Mouse (Mus musculus) spleen, postnatal 14 days (tissue): Measurements from ENCODE around the gene Hist1h2ac.
"Not testable (repeated sequence)": the region's sequence is repeated elsewhere in the genome, so short reads cannot be mapped to it uniquely, and the experiment has no call there.

Source experiments
- DNase-seq, 2 experiments: peaks; one replicate each; pipeline ENCODE4 v3.0.0; 2021 to 2022; ENCODE audit warnings: low spot score in 2 of 2

The Hist1h2ac gene

DNA sequence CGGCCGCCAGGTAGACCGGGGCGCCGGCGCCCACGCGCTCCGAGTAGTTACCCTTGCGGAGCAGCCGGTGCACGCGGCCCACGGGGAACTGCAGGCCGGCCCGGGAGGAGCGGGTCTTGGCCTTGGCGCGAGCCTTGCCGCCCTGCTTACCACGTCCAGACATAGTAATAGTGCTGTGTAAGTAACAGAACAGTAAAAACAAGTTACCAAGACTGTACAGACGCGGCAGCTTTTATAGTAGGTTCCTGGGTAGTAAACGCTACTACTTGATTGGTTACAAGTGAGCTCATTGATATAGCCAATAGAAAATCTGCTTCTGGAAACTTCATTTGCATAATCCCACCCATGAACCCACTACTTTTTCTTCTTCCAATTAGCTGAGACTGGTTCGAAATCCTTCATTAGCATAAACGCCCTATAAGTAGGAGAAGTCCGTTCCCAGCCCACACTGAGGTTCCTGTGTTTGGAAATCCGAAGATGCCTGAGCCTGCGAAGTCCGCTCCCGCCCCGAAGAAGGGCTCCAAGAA, at the start of gene Hist1h2ac, which contains the start of gene Hist1h2bc:
Gene Hist1h2ac, minus strand, starts transcription at position 194 of the 527 bp plus-strand sequence.
Gene Hist1h2bc, plus strand, starts transcription at position 445 of the 527 bp plus-strand sequence.
- peak; percentile 75 to 76 for DNase-seq

DNA sequence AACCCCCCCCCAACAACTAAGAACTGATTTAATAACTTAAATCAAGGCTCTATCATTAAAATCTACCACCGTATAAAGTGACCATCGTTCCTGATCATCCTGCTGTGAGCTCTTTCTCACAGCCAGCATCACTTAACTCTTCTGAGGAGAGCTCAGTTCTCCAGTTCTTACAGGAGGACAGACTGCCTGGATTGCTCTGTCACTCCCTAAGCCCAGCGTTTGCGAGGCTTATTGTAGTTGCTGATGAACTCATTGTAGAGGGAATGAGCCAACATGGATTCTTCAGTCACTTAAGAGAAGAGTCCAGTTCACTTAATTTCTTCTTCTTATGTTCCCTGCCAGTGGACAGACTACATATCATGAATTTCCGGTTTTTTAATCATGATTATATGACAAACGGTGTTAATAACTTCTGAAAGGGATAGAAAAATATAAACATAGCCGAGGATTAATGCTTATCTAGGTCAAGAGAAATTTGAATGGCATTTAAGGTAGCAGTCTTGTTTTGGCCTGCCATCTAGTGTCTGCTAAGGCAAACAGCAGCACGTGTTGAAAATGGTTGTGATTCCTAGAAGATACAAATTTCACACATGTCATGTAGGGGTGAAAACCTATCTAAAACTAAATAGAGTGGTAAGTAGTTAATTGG, 48.5 kb upstream of the Hist1h2ac start:
- DNase-seq: no peak

DNA sequence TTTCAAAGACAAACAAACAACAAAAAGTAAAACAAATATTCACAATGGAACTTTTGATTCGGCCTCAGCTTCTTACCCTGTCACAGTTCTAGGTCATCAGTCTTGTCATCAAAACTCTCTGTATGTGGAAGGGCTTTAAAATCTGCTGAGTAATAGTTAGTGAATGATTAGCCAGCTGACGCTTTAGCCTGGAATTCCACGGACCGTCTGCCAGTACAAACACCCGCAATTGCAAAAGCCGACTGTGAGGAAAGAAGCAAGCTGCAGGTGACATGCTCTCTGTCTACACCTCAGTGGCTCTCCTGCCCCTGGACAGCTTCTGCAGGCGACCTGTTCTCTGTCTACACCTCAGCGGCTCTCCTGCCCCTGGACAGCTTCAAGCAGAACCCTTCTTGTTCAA, 46.7 kb upstream of the Hist1h2ac start:
- no peak for DNase-seq

DNA sequence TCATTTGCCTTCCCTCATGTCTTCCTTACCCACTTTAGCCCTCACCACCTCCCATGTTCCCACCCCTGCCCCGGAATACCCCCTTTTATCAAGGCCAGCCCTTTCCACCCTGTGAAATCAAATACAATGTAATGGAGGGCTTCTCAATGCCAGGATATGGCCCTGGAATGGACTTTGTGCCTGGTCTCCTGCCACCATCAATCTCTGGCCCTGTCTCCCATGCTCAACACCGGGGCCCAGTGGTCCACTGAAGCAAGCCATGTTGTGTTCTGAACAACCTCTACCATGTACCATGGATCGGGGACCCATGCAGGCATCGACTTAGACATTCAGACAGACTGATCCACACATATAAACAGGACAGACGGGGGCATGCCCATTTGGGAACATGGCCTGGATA, 46.0 kb upstream of the Hist1h2ac start:
- DNase-seq: no peak

- DNase-seq: no peak
Observed at GRCm38 (mm10) chr13:23729192-23729525, 45.4 kb upstream of the Hist1h2ac start.

DNA sequence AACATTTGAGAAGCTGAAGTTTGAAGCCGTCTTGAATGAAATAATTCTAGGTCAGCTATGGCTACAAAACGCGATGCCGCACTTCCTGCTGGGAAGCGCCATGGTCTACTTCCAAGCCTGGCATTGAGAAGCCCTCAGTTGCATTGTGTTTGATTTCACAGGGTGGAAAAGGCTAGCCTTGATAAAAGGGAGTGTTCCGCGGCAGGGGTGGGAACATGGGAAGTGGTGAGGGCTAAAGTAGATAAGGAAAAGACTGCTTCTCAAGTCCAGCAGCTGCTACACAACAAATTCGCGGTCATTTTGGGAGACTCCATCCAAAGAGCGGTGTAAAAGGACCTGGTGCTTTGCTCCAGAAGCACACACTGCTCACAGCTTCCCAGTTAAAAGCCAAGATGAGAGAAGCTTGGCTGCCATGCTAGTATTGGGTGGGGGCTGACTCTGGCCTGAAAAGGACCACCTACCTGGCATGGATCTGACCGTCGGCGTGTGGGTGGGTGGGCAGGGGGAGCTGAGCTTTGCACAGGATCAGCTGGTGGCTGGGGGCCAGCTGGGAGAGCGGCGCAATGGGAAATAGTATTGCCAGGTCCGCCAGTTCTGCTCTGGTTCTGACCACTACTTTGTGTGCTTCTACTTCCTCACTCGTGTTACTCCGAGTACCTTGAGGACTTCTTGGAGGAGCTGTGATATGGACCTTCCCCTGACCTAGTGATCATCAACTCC, 44.9 kb upstream of the Hist1h2ac start:
- no peak for DNase-seq

DNA sequence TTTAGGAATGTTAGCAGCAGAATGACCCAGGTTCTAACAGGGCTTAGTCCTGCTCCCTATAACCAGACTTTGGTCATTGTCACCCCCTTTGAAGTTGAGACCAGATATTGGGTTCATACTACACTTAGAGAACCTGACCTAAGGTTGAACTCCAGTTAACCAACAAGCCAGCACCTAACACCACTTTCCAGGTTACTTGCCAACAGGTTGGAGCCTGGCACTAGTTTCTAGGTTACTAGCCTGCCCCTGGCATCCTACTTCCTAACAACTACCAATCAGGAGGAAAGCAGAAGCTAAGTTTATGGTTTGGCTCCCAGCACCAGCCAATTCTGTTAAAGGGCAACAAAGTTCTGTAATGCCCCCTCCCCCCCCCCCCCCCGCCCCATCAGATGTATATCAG, 41.5 kb upstream of the Hist1h2ac start:
- DNase-seq: no peak

GRCm38 (mm10) chr13:23724239-23724638, 40.5 kb upstream of the Hist1h2ac start:
- no peak for DNase-seq

GRCm38 (mm10) chr13:23717593-23718245, 34.0 kb upstream of the Hist1h2ac start:
- DNase-seq: not testable (repeated sequence)

- DNase-seq: no peak
Observed at GRCm38 (mm10) chr13:23717176-23717575, 33.4 kb upstream of the Hist1h2ac start.

GRCm38 (mm10) chr13:23716261-23717042, 32.7 kb upstream of the Hist1h2ac start:
- DNase-seq: no peak

DNA sequence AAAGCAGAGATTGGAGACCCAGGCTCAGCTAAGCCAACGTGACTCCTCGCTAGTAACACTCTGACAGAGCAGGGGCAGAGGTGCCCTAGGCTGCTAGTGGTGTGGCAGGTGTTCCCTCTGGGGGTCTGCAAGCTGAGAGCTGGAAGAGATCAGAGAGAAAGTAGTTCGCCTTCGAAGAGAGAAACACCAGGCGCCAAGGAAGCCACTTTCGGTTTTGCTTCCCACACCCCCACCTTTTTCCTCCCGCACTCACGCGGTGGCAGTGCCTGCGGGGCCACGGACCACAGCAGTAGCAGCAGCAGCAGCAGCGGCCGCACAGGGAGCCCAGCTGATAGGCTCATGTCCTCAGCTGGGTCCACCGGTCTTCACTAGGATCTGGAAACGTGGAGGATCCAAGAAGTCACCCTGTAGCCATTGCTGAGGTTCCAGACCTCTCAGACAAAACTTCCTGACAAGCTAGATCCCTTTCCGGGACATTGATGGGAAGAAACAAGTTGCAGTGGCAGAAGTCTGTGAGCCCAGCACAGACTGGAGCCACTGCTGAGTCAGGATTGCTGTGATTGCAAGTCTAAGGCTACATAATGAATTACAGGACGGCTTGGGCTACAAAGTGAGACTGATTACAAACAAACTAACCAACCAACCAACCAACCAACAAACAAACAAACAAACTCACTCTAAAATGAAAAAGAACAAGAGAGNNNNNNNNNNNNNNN, 26.8 kb upstream of the Hist1h2ac start, which contains the start of gene Hfe:
Gene Hfe, minus strand, starts transcription at position 481 of the 716 bp plus-strand sequence.
- DNase-seq: peak in 1 of 2 experiments; percentile 35

- DNase-seq: no peak
Observed at GRCm38 (mm10) chr13:23709714-23710373, 26.1 kb upstream of the Hist1h2ac start.

DNA sequence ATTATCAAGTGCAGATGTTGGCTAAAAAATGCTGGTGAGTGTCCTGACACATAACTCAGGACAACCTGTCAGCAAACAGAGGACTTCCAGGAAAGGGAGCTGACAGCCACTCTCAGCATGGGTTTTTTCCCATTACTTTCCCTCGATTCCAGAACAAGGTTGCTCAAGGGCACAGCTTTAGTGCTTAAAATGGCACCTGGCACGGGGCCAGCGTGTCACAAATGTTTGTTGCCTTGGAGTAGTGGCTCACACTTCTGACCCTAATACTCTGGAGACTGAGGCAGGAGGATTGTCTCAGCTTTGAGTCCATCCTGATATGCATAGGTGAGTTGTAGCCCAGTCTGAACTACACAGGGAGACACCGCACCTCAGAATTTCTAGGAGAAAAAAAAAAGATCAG, 24.9 kb upstream of the Hist1h2ac start:
- no peak for DNase-seq

- DNase-seq: no peak
Observed at GRCm38 (mm10) chr13:23708041-23708440, 24.3 kb upstream of the Hist1h2ac start.

- no peak for DNase-seq
Observed at GRCm38 (mm10) chr13:23706771-23707170, 23.0 kb upstream of the Hist1h2ac start.

- no peak for DNase-seq
Observed at GRCm38 (mm10) chr13:23705751-23706356, 22.1 kb upstream of the Hist1h2ac start.

- DNase-seq: not testable (repeated sequence)
Observed at GRCm38 (mm10) chr13:23702801-23703200, 19.1 kb upstream of the Hist1h2ac start.

DNA sequence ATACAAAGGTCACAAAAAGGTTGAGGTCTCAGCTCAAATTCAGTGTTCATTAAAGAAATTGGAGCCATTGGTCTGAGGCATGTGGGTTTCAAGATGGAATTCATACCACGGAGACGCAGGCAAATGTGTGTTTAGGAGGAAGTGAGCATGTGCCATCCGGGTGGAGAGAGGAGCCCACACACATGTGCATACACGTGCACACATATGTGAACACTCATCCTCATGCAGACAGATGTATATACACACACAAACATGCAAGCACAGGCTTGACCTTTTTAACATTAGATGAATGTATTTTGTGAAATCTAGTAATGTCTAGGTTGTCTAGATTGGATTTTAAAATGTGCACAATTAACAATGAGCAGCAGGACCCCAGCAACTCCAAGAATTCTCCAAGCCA, 18.5 kb upstream of the Hist1h2ac start:
- no peak for DNase-seq
